Mouse (Mus musculus) liver, embryonic 11.5 days (tissue): ENCODE results near the gene Vmn2r23. TPM values are rescaled to one million over a fixed set of nuclear protein-coding genes. Genes with fewer than 3 reads are reported as not detected.
A peak's percentile ranks its signal among the peaks of the same experiment; 100 is the strongest.
"Not testable (repeated sequence)": the region's sequence is repeated elsewhere in the genome, so short reads cannot be mapped to it uniquely, and the experiment has no call there.

ENCODE experiments used
- ATAC-seq: fragments of 200-750 bp; cut with Nextera tagmentation; replicated peaks from 2 replicates; pipeline ENCODE4 v1.8.0; 2017; ENCODE audit warnings: moderate number of reproducible peaks, mild to moderate bottlenecking, moderate TSS enrichment, moderate library complexity; ENCODE audit not compliant: low FRiP score
- DNase-seq: peaks from one replicate; pipeline ENCODE4 v3.0.0-alpha.2; 2017; ENCODE audit warnings: low spot score
- H3K27ac ChIP-seq: fragments of 300-500 bp; sonication (generic); 2 replicates; pipeline ENCODE4 v1.5.1; 2014; ENCODE audit warnings: mild to moderate bottlenecking, low read depth, low read length, control low read depth
- H3K27me3 ChIP-seq: fragments of 300-500 bp; sonication (generic); replicated peaks from 2 replicates; pipeline ENCODE4 v1.6.1; 2014; ENCODE audit warnings: low read length, mixed read lengths; ENCODE audit not compliant: control insufficient read depth, insufficient read depth
- H3K36me3 ChIP-seq: fragments of 300-500 bp; sonication (generic); 2 replicates; pipeline ENCODE4 v1.6.1; 2014; ENCODE audit warnings: mild to moderate bottlenecking, low read length, moderate library complexity, mixed read lengths; ENCODE audit not compliant: control insufficient read depth, insufficient read depth
- H3K4me1 ChIP-seq: fragments of 300-500 bp; sonication (generic); replicated peaks from 2 replicates; pipeline ENCODE4 v1.6.1; 2014; ENCODE audit warnings: low read length, mixed read lengths; ENCODE audit not compliant: control insufficient read depth, insufficient read depth
- H3K4me2 ChIP-seq: fragments of 300-500 bp; sonication (generic); 2 replicates; pipeline ENCODE4 v1.6.1; 2014; ENCODE audit warnings: mild to moderate bottlenecking, control low read depth, moderate library complexity
- H3K4me3 ChIP-seq: fragments of 300-500 bp; sonication (generic); 2 replicates; pipeline ENCODE4 v1.5.1; 2014; ENCODE audit warnings: low read depth, low read length, control low read depth
- H3K9ac ChIP-seq: fragments of 300-500 bp; sonication (generic); 2 replicates; pipeline ENCODE4 v1.6.1; 2014; ENCODE audit warnings: low read depth, low read length, control low read depth
- H3K9me3 ChIP-seq: fragments of 300-500 bp; sonication (generic); 2 replicates; pipeline ENCODE4 v1.6.1; 2016; ENCODE audit warnings: low read length, inconsistent platforms, mixed read lengths; ENCODE audit not compliant: control insufficient read depth
- WGBS: fragments of 180-500 bp; shearing (Covaris S2); extraction: QIAGEN DNeasy Blood & Tissue Kit; methylation state at CpG from one replicate; pipeline ENCODE4 v1.1.7; 2014; 5-methylcytosine and 5-hydroxymethylcytosine counted together
- polyA plus RNA-seq: library from polyadenylated mRNA; unstranded; fragments of >200 nt; fragmentation: Nextera tagmentation; extraction: Ambion mirVana; gene quantifications from 2 replicates; pipeline ENCODE4 v1.2.1, GENCODE M21; 2014

Gene Vmn2r23
- not detected in 2 replicates for polyA plus RNA-seq

DNA sequence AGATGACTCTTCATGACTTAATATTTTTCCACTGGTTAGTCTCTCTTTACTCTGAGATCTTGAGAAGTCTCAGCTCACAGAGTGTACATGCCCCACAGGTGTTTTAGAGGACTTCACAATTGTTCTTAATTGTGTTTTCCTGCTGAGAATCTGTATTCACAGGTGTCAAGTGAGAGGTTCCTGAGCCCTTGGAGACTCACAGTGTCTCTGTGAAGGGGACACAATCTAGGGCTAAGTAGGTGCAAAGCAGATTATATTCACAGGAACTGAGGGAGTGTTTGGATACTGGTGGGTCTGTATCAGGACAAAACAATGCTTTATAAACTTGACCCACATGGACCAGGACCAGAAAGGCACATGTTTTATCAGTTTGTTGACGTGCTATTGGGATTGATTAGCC is at the start of gene Vmn2r23:
TSS of gene Vmn2r23 (plus strand) at position 301 of the 400 bp plus-strand sequence.
- Histone ChIP-seq H3K9ac (no peak within 1 kb of the TSS), H3K4me2 (no peak within 1 kb of the TSS), H3K9me3 (no peaks in the 10 kb centered on the region), H3K36me3 (no peaks in the 10 kb centered on the region), H3K27ac (no peak within 1 kb of the TSS), H3K4me3 (no peak within 1 kb of the TSS), H3K4me1 (no peaks in the 10 kb centered on the region), H3K27me3 (no peaks in the 10 kb centered on the region)
- WGBS, result 71% methylated on average over 1 of the region's 1 CpGs
- DNase-seq (no peak), ATAC-seq (no peak)

DNA sequence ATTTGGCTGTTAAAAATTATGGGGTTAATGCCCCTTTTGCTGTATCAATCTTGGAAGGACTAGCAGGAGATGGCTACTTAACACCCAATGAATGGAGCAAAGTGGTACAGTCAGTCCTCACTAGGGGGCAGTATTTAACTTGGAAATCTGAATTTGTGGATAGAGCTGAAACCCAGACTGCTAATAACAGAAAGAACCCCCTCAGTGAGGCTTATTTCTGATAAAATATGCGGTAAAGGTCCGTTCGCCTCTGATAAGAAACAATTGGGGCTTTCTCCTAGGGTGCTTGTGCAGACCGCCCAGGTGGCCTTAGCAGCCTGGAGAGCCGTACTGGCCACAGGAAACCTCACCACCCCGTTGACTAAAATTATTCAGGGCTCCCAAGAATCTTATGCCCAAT is 45.4 kb upstream of the Vmn2r23 start:
- ATAC-seq (0 out of 2 replicates have a peak, but pooled peaks have one; percentile 34), DNase-seq (no peak)
- H3K4me3 ChIP-seq, result no peak overlapping the region
- no peaks in the 10 kb centered on the region for H3K9me3 ChIP-seq
- H3K27ac ChIP-seq, result no peak overlapping the region
- no peak overlapping the region for H3K4me2 ChIP-seq
- H3K36me3 ChIP-seq, result no peaks in the 10 kb centered on the region
- WGBS, result 38% methylated on average over 6 of the region's 6 CpGs
- no peaks in the 10 kb centered on the region for H3K27me3 ChIP-seq
- no peaks in the 10 kb centered on the region for H3K4me1 ChIP-seq
- H3K9ac ChIP-seq, result no peak overlapping the region

GRCm38 (mm10) chr6:123696639-123697038 is 5.8 kb upstream of the Vmn2r23 start:
- H3K9ac ChIP-seq, H3K27ac ChIP-seq, H3K36me3 ChIP-seq, H3K27me3 ChIP-seq, ATAC-seq, H3K4me3 ChIP-seq, H3K9me3 ChIP-seq, H3K4me2 ChIP-seq, DNase-seq, H3K4me1 ChIP-seq: not testable (repeated sequence)
- WGBS, result 69% methylated on average over 1 of the region's 1 CpGs

DNA sequence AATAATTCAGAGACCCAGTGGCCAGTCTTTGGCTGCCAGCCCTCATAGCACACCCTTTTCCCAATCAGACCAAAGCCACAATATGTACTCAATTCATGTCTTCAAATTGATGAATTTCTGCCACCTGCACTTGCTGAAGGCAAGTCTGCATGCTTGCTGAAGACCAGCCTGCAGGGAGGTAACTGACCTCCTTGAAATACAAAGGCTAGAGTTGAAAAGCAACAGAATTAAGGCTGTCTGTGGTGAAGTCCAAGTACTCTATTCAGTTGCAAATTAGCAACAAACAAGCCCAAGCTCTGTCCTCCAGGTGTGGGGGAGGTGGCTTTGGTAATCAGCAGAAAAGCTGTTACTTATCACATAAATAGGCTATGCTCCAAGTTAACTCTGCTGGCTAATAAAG is 5.3 kb upstream of the Vmn2r23 start:
- DNase-seq (no peak), ATAC-seq (no peak)
- Histone ChIP-seq H3K4me1 (no peaks in the 10 kb centered on the region), H3K36me3 (no peaks in the 10 kb centered on the region), H3K27me3 (no peaks in the 10 kb centered on the region), H3K4me2 (no peak overlapping the region), H3K9ac (no peak overlapping the region), H3K4me3 (no peak overlapping the region), H3K9me3 (no peaks in the 10 kb centered on the region), H3K27ac (no peak overlapping the region)

DNA sequence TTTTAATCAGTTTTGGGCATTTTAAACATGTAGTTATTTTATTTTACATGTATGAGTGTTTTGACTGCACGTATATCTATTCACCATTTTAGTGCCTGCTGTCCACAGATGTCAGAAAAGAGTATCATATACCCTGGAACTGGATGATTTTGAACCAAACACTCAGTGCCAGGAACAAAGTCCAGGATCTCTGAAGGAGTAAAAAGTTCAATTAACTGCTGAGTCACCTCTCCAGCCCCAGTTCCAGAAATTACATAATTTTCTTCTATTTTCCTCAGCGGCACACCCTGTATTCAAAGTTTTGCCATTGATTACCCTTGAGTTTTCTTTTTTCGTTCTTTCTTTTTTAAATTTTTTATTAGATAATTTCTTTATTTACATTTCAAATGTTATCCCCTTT is 67.6 kb downstream of the Vmn2r23 start:
- DNase-seq (no peak), ATAC-seq (no peak)
- H3K27ac ChIP-seq, result no peak overlapping the region
- no peaks in the 10 kb centered on the region for H3K36me3 ChIP-seq
- no peaks in the 10 kb centered on the region for H3K27me3 ChIP-seq
- no peaks in the 10 kb centered on the region for H3K4me1 ChIP-seq
- H3K4me2 ChIP-seq, result no peak overlapping the region
- H3K4me3 ChIP-seq, result no peak overlapping the region
- WGBS, result 85% methylated on average over 3 of the region's 3 CpGs
- no peaks in the 10 kb centered on the region for H3K9me3 ChIP-seq
- no peak overlapping the region for H3K9ac ChIP-seq

DNA sequence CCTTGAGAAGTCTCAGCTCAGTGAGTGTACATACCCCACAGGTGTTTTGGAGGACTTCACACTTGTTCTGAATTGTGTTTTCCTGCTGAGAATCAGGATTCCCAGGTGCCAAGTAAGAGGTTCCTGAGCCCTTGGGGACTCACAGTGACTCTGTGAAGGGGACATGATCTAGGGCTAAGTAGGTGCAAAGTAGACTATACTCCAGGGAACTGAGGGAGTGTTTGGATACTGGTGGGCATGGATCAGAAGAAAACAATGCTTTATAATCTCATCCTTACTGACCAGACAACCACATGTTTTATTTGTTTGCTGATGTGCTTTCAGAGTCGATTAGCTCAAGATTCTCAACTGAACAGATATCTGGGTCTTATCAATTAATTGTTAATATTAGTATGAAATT is 76.1 kb downstream of the Vmn2r23 start, which contains the start of gene Vmn2r24:
TSS of gene Vmn2r24 (plus strand) at position 301 of the 400 bp plus-strand sequence.
- Histone ChIP-seq H3K9ac (no peak within 1 kb of the TSS), H3K4me1 (no peaks in the 10 kb centered on the region), H3K4me2 (no peak within 1 kb of the TSS), H3K27ac (no peak within 1 kb of the TSS), H3K27me3 (no peaks in the 10 kb centered on the region), H3K4me3 (no peak within 1 kb of the TSS), H3K9me3 (no peaks in the 10 kb centered on the region), H3K36me3 (no peaks in the 10 kb centered on the region)
- ATAC-seq (no peak), DNase-seq (no peak)
- WGBS, result 74% methylated on average over 1 of the region's 1 CpGs

DNA sequence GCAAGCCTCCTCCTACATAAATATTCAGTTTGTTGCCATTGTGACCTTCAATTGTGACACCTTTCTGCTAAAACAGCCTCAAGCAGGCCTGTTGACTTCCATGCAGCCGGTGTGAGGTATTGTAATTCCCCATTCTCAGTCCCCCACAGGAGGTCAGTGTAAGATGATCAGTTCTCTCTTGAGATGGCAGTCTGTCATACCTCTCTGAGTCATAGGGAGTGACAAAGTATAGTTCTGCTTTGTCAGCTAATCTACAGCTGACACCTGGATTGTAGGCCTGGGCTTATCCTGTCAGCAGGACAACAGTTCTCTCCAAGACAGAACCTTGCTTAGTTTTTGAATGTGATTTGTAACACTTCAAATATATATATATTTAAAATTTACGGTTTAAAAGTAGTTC is 82.4 kb downstream of the Vmn2r23 start:
- DNase-seq, result no peak
- H3K9me3 ChIP-seq, result no peaks in the 10 kb centered on the region

GRCm38 (mm10) chr6:123793746-123794145 is 91.3 kb downstream of the Vmn2r23 start:
- Histone ChIP-seq H3K27ac (no peak overlapping the region), H3K9me3 (no peaks in the 10 kb centered on the region), H3K36me3 (no peaks in the 10 kb centered on the region), H3K4me3 (no peak overlapping the region), H3K27me3 (no peaks in the 10 kb centered on the region), H3K9ac (no peak overlapping the region), H3K4me1 (no peaks in the 10 kb centered on the region), H3K4me2 (no peak overlapping the region)
- ATAC-seq (no peak), DNase-seq (no peak)
- 39% methylated on average over 9 of the region's 9 CpGs for WGBS

More for the DNA sequence above, 82.4 kb downstream of the Vmn2r23 start:
- no peak for ATAC-seq
- H3K4me1 ChIP-seq, result no peaks in the 10 kb centered on the region
- H3K9ac ChIP-seq, result no peak overlapping the region
- no peaks in the 10 kb centered on the region for H3K27me3 ChIP-seq
- no peak overlapping the region for H3K27ac ChIP-seq
- no peak overlapping the region for H3K4me2 ChIP-seq
- H3K36me3 ChIP-seq, result no peaks in the 10 kb centered on the region
- WGBS, result 66% methylated on average over 2 of the region's 2 CpGs
- no peak overlapping the region for H3K4me3 ChIP-seq
